Mouse (Mus musculus) kidney, adult 2 months (tissue): ENCODE results near the gene Mapk10.

Experiments used
- CTCF ChIP-seq: fragments of 200-500 bp; conservative IDR thresholded peaks from 2 replicates; pipeline ENCODE4 v1.5.1; 2011; ENCODE audit warnings: low read depth, mild to moderate bottlenecking, control low read depth, low read length, moderate library complexity, mixed read lengths; ENCODE audit not compliant: insufficient read depth, insufficient read length
- POLR2A ChIP-seq: fragments of 200-500 bp; IDR thresholded peaks from one replicate; pipeline ENCODE4 v1.6.1; 2011; ENCODE audit warnings: low read depth, low read length, control low read depth

- no peak for TF ChIP-seq CTCF
- no peak for TF ChIP-seq POLR2A
Measured at GRCm38 (mm10) chr5:103211101-103211848, at the start of gene Mapk10.
